Mouse (Mus musculus): Measurements from ENCODE around the gene Cyp2t4.

Gene Cyp2t4

GRCm38 (mm10) chr7:27153205-27153764 is at the start of gene Cyp2t4:
TSS of gene Cyp2t4 (plus strand) at chr7:27153714.
- DNase-seq (ENCODE audit: low spot score): no peak

GRCm38 (mm10) chr7:27104882-27105281 is 48.6 kb upstream of the Cyp2t4 start:
- no peak for DNase-seq (ENCODE audit: low spot score)

GRCm38 (mm10) chr7:27110327-27110726 is 43.2 kb upstream of the Cyp2t4 start:
- DNase-seq (ENCODE audit: low spot score): no peak

GRCm38 (mm10) chr7:27111038-27111437 is 42.5 kb upstream of the Cyp2t4 start:
- no peak for DNase-seq (ENCODE audit: low spot score)

DNA sequence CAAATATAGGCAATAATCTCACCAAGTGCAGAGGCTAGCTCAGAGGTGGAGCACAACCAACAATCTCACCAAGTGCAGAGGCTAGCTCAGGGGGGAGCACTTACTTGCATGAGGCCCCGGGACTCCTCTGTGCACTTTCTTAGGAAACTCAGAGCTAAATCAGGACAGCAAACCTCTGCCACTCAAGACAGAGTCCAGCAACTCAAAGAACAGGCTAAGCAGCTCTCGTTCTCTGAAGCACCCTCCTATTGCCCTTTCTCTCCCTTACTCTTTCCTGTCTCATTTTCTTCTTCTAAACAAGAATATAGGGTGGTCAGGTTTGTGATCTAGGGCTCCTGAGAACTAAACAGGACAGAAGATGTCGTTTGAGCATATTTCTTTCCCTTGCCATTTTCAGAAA is 41.5 kb upstream of the Cyp2t4 start:
- no peak for DNase-seq (ENCODE audit: low spot score)

- DNase-seq (ENCODE audit: low spot score): no peak
Measured at GRCm38 (mm10) chr7:27118033-27118511, 35.4 kb upstream of the Cyp2t4 start.

DNA sequence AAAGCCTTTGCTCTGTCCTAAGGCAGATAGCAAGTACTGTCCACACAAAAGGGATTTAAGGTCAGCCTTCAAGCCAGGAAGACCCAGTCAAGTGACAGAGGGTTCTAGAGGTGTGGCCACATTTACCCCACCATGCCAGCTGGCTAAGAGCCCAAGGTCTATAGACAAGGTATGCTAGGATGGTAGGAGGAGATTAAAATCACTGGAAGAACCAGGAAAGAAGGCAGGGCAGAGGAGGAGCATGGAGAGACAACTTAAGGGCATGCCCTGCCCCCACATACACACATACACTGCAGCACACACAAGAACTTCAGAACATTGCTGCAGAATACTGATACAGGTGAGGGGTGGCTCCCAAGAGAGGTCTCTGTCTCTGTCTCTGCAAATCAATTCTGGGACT is 33.8 kb upstream of the Cyp2t4 start, which contains the start of gene Cyp2f2:
Cyp2f2 (plus strand) TSS at position 234 of the 400 bp plus-strand sequence.
- no peak for DNase-seq (ENCODE audit: low spot score)

GRCm38 (mm10) chr7:27124305-27124832 is 29.1 kb upstream of the Cyp2t4 start:
- no peak for DNase-seq (ENCODE audit: low spot score)

DNA sequence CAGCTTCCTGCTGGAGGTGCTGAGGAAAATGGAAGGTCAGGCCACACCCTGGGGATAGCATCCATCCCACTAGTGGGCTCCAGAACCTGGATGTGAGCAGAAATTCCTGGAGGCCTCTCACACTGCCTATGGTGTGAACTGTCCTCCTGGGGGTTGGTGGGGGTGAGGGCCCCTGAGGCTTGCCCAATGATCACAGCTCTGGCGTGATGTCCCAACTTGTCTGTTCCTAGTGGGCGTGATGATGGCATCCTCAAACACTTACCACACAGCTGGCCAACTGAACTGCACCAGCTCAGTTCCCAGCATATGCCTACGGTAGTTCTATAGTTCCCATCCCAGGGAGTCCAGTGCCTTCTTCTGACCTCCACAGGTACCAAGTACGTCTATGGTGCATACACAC is 28.5 kb upstream of the Cyp2t4 start:
- DNase-seq (ENCODE audit: low spot score): no peak

GRCm38 (mm10) chr7:27128162-27128561 is 25.4 kb upstream of the Cyp2t4 start:
- no peak for DNase-seq (ENCODE audit: low spot score)

GRCm38 (mm10) chr7:27128946-27129345 is 24.6 kb upstream of the Cyp2t4 start:
- DNase-seq (ENCODE audit: low spot score): no peak

GRCm38 (mm10) chr7:27129811-27130210 is 23.7 kb upstream of the Cyp2t4 start:
- DNase-seq (ENCODE audit: low spot score): no peak

- DNase-seq (ENCODE audit: low spot score): peak; percentile 56
Measured at GRCm38 (mm10) chr7:27130521-27131370, 22.8 kb upstream of the Cyp2t4 start.

- DNase-seq (ENCODE audit: low spot score): no peak
Measured at GRCm38 (mm10) chr7:27131387-27131786, 22.1 kb upstream of the Cyp2t4 start.

- no peak for DNase-seq (ENCODE audit: low spot score)
Measured at GRCm38 (mm10) chr7:27132588-27132987, 20.9 kb upstream of the Cyp2t4 start.

DNA sequence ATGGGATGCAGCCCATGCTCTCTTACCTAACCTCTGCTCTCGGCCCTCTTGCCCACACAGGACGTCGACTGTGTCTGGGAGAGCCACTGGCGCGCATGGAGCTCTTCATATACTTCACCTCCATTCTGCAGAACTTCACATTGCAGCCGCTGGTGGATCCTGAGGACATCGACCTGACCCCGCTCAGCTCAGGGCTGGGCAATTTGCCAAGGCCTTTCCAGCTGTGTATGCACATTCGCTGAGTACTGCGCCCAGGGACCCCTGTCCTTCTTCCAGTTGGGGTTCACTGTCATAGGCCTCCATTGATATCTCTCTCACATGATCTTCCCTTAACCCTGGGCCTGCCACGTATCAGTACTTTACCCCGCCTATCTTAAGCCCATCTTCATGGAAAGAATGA is 20.4 kb upstream of the Cyp2t4 start:
- DNase-seq (ENCODE audit: low spot score): no peak

GRCm38 (mm10) chr7:27133757-27134156 is 19.8 kb upstream of the Cyp2t4 start:
- DNase-seq (ENCODE audit: low spot score): no peak

DNA sequence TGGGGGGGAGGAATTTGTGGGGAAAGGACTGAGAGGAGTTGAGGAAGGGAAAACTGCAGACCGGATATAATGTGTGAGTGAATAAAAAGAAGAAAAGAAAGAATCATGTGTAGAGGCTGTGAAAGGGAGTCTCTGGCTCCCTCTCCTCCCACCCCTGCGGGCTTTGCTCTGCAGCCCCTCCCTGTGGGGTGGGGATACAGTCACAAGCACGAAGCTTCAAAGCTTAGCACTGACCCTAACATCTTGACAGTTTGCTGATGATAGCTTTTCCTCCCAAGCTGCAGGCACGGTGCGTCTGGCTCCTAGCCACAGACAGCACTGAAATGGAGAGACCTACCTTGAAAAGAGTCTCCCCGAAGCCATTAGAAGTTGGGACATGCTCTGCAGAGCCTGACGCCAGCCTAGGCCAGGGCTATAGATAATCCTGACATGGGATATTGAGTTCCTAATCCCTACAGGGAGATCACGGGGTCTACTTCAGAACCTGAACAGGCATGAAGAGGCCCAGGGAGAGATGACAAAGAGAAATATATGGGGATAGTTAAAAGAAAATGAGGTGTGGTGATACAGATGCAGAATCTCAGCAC is 17.0 kb upstream of the Cyp2t4 start:
- no peak for DNase-seq (ENCODE audit: low spot score)

DNA sequence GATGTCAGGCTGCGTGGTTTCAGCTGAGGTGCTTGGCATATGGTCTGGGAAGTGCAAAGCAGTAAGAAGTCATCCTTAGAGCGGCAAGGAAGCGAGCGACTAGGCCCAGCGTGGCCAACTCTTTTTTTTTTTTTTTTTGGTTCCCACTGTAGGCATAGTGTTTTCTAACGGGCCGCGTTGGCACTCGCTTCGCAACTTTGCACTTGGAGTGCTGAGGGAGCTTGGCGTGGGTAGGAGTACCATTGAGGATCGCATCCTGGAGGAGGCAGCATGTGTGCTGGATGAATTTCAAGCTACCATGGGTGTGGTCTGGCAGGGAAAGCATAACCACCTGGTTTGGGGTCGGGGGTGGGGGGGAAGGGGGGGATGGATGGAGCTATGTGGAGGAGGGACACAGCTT is 2.5 kb downstream of the Cyp2t4 start:
- no peak for DNase-seq (ENCODE audit: low spot score)

- DNase-seq (ENCODE audit: low spot score): no peak
Measured at GRCm38 (mm10) chr7:27158171-27158570, 4.7 kb downstream of the Cyp2t4 start.

DNA sequence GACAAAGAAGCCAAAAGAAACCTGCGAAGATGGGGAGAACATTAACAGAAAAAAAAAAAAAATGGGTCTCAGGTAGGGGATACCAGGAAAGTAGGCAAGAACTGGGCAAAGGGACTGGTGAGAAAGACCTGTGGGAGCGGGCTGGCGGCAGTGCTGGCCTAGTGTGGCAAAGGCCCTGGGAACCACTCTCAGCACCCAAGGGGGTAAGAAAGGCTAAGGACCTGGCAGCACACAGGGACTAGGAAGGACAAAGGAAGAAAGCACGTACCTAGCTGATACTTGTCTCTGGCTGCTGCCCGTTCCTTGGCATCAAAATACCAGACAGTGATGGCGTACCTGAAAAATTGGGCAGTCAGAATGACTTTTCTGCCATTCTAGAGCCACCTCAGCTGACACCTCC is 5.7 kb downstream of the Cyp2t4 start:
- no peak for DNase-seq (ENCODE audit: low spot score)

- peak; percentile 83 for DNase-seq (ENCODE audit: low spot score)
Measured at GRCm38 (mm10) chr7:27159882-27160281, 6.4 kb downstream of the Cyp2t4 start.

GRCm38 (mm10) chr7:27160921-27161320 is 7.4 kb downstream of the Cyp2t4 start:
- DNase-seq (ENCODE audit: low spot score): no peak
